Mouse (Mus musculus): Measurements from ENCODE around the gene Snapc3.

Gene Snapc3

DNA sequence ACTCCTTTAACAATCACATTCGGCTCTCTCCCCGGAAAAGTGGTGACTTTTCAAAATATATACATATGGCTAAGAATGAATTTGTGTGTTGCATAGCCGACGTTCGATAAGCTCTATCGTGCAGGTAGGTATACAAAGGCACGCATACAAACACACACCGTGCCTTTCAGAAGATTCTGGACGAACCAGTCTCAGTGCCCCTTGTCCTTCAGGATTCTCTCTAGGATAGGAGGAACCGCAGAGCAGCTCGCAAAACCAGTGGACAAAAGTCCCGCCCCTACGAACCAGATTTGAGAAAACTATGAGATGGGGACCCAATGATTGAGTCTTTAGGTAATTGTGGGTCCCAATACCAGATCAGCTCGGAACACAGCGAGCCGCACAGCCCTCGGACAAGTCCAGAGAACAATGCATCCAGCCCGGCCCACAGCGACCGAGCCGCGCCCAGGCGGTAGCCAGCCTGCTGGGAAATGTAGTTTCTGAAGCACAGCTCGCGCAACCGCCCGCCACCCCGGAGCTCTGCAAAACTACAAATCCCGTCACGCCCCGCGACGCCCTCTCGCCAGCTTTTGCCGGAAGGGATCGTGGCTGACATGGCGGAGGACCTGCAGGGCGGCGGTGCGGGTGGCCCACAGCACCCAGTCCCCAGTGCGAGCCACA lies at the start of gene Snapc3:
Gene Snapc3, plus strand, starts transcription at position 565 of the 660 bp plus-strand sequence.
- peak; percentile 94 for DNase-seq (ENCODE audit: extremely low spot score, low spot score)

DNA sequence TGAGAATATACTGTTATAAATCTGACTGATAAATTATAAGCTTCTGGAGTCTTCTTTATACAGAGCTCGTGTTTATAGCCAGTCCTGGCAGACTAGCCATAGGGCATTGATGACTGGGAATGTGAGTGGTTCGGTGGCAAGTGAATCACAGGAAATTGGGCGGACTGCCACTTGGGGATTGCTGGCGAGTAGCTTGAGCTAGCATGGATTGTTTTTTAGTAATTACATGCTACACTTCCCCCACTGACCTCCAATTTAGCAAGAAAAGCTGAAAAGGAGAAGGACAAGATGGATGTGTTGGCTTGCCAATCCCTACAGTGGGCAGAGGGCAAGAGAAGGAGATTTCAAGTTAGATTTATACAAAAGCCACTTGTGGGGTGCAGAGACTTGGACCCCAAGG lies 44.1 kb upstream of the Snapc3 start:
- DNase-seq (ENCODE audit: extremely low spot score, low spot score) = no peak

DNA sequence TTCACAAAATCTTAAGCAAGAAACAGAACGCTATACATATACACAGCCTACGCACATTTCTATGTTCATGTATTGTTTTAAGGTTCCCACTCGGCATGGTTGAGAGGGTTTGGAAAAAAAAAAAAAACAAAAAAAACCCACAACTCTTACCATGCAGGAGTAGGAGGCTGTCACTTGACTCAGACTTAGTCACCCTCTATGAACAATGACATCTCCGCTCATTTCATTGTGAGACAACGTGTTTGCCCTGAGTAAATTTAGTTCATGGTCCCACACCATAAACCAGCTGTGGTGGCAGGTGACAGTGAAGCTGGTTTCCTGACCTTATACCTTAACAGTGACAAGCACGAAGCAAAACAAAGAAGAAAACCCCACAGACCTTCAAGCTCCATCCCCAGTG lies 41.9 kb upstream of the Snapc3 start:
- no peak for DNase-seq (ENCODE audit: extremely low spot score, low spot score)

DNA sequence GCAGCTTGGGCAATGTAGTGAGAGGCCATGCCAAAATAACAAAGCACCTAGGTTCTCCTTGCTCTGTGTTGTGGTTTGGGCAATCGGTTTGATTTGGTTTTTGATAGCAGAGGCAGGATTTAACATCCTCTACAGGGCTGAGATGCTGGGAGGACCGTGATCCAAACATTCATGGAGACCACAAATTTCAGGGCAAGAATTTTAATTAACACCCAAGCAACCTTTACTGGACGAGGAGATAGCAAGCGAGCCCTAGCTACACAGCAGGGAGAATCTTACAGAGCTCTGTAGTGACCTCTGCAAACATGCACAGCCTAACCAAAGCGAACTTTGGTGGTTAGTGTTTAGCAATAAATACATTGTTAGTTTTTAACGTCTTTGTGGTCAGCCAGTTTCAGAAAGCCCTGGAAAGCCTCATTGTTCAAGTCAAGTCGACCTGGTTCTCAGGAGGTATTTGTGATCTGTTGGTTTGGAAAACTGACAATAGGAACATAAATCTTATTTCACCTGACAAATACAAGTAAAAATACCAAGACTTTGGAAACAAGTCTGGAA lies 41.0 kb upstream of the Snapc3 start:
- no peak for DNase-seq (ENCODE audit: extremely low spot score, low spot score)

DNA sequence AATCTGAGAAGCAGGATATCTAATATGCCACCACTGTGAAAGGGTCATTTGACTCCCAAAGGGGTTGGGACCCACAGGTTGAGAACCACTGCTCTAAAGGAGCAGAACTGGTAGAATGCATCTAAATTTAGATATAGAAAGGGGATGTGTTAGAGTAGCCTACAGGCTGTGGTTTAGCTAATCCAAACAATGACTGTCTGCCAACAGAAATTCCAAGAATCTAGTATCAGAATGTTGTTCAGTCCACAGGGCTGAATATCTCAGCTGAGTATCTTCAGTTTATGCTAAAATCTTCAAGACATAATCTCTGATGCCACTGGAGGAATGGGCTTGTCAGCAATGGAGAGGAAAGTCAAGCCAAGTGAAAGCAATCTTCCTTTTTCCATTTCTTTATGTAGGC lies 38.5 kb upstream of the Snapc3 start:
- DNase-seq (ENCODE audit: extremely low spot score, low spot score) = no peak

DNA sequence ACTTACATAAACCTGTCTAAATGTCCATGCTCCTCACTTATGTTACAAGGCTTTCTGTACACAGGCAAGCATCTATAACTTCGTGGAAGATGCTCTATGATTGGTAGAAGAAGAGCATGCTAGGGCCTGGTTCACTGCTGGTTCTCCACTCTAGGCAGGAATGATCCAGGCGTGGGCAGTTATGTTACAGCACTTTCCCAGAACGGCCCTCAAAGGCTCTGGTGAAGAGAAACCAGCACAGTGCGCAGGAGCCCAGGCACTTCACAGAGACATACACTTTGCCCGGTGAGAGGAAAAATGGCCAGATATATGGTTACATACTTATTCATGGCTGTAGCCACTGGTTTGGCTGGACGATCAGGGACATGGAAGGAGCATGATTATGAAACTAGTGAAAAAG lies 37.8 kb upstream of the Snapc3 start:
- DNase-seq (ENCODE audit: extremely low spot score, low spot score) = no peak

DNA sequence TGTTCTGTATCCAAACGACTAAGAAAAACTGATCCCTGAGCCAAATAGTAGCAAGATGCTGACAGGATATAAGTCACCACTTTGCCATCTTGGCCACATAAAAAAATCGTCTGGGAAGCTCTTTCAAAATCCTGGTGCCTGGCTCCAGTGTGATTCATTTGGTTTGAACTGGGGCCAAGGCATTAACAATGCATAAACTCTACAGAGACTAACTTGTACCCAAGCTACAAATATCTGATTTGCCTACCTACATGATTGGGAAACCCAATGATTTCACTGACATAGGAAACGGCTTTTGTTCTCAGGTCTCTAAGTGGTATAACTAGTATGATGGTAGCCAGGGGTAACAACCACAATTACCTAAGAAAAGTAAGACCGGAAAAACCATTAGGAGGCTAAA lies 37.3 kb upstream of the Snapc3 start:
- no peak for DNase-seq (ENCODE audit: extremely low spot score, low spot score)

DNA sequence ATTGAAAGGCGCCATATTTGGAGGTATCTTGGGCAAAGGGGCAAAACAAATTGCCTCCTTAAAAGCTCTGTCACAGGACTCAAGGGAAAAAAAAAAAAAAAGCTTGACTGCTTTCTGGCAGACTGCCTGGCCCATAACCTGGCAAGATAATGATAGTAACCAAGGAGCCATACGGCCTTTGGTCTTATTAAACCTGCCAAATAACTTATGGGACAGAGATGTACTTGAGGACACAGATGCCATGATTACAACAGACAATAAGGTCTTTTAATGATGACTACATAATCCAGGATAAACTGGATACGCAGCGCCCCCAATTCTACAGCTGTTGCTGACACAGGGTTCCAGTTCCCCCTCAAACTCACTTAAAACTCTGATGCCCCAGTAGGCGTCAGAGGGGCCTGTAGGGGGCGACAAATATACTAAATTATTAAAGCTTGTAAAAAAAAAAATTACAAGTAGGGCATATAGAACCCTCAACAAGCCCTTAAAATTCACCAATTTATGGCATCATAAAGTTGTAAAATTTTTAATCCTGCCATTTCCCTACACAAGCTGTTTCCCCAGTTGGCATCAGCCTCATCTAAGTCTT lies 33.5 kb upstream of the Snapc3 start:
- no peak for DNase-seq (ENCODE audit: extremely low spot score, low spot score)

DNA sequence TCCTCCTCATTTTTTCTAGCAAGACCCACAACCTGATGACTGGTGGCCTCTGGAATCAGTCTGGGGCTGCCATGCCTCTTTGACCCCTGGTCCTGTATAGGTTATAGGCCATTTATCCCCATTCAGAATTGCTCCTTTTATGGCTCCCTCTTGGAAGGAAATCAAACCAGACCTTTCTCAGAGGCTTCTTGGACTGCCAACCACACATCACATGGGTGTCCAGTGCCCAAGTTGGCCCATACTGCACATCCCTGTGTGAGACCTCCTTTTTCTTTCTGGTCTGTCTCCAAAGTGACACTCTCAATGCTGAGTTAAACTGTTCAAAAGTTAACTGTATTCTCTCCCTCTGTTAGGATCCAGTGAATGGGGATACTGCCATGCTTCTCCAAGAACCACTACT lies 32.4 kb upstream of the Snapc3 start:
- DNase-seq (ENCODE audit: extremely low spot score, low spot score) = no peak

DNA sequence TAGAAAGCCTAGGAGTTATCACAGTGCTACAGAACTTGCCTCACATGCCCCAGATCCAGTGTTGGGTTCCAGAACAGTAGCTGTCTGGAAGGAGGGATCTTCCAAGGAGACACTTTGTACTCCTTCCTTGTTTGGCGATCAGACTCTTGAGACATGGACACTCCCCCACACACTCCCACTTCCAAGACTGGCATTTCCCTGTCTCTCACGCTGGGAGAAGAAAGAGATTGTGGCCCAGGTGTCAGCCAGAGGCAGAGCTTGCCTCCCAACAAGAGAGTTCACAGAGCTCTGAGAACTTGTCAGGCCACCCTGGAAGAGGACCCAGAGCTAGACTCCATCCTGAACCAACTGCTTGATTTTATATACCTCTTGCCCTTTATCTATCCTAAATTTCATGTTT lies 27.0 kb upstream of the Snapc3 start:
- no peak for DNase-seq (ENCODE audit: extremely low spot score, low spot score)

DNA sequence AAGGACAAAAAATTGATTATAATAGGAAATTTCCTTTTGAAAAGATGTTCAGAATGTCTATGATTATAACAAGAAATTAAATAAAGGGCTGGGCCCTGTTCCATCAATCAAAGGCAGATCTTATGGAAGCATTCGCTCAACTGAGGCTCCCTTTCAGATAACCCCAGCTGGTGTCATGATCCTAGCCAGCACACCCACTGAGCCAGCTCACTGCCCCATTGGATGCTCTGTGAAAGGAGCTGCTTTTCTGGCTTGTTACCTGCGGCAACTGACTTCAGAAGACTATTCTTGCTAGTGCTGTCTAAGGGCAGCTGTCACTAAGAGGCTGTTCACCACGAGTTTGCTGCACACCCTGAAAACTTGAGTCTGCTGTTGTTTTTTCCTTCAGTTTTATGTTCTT lies 25.6 kb upstream of the Snapc3 start:
- DNase-seq (ENCODE audit: extremely low spot score, low spot score) = no peak

DNA sequence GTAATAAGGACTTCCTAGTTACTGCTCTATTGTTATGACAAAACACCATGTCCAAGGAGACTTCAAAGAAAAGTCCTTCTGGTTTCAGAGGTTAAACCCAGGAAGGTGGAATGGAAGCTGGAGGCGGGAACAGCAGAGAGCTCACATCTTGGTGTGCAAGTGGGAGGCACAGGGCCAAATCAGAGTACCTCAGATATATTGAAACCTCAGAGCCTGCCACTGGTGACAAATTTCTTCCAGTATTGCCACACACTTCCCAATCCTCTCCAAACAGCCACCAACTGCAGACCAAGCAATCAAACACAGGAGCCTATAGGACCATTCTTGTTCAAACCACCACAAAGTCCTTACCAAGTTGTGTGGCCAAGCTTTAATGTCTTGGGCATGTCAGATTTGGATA lies 23.8 kb upstream of the Snapc3 start:
- no peak for DNase-seq (ENCODE audit: extremely low spot score, low spot score)

DNA sequence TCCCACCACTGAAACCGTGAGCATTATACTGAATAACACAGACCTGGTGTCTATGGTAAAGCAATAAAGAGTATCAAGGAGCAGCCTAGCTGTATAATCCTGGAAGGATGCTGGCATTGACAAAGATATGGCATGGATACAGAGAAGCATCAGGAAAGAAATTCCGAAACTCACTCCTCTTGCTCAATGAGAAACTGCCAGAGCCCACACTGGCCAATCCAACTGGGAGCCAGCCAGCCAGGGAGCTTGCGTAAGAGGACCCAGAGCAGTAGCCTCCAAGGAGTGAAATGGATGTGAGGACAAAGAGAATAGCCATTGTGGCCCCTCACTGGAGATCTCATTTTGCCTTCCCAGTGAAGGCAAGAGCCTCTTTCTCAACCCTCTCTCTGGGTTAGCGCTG lies 21.2 kb upstream of the Snapc3 start:
- DNase-seq (ENCODE audit: extremely low spot score, low spot score) = no peak

DNA sequence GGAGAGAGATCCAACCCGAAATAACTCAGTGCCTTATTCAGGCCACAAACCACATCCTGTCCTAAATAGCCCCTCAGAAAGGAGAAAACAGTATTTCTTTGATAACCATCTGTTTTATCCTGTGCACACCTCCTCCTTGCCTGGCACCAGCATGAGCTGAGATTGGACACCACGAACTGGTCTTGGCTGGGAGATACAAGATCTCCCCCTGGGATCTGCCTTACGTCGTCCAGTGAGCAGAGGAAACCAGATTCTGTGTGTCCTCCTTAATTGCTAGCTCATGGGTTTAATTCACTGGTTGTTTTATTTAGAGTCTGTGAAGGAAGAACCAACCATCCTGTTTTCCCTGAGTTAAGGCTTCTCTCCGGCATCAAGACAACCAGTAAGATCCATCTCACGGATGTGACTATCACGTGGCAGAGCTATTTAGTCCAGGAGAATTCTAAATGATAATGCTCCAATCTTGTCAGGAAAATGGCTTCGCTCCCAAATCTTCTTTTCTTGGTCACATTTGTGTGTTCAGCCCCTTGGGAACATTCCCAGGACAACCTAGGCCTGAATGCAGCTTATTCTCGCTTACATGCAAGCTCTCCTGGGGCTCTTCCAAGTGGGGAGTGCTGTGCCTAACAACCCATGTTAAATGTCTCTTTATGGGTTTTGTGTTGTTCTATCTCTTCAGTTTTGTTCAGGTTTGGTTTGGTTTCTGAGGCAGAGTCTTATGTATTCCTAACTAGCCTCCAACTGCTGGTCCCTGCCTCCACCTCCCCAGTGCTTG lies 20.3 kb upstream of the Snapc3 start:
- no peak for DNase-seq (ENCODE audit: extremely low spot score, low spot score)

DNA sequence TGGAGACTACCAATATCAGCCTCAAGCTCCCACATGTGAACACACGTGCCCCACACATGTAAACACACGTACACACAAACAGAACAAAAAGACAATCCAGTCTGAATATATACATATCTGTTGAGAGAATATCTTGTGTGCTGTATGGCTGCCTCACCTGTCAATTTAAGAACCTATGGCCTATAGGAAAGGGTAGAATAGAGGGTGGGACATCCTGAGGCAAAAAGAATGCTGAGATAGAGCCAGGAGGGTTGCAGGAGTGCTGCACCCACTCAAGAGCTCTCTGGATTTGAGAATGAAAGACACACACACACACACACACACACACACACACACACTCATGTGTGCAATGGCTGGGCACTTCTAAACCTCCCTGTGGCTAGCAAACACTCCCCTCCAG lies 19.0 kb upstream of the Snapc3 start:
- DNase-seq (ENCODE audit: extremely low spot score, low spot score) = no peak

DNA sequence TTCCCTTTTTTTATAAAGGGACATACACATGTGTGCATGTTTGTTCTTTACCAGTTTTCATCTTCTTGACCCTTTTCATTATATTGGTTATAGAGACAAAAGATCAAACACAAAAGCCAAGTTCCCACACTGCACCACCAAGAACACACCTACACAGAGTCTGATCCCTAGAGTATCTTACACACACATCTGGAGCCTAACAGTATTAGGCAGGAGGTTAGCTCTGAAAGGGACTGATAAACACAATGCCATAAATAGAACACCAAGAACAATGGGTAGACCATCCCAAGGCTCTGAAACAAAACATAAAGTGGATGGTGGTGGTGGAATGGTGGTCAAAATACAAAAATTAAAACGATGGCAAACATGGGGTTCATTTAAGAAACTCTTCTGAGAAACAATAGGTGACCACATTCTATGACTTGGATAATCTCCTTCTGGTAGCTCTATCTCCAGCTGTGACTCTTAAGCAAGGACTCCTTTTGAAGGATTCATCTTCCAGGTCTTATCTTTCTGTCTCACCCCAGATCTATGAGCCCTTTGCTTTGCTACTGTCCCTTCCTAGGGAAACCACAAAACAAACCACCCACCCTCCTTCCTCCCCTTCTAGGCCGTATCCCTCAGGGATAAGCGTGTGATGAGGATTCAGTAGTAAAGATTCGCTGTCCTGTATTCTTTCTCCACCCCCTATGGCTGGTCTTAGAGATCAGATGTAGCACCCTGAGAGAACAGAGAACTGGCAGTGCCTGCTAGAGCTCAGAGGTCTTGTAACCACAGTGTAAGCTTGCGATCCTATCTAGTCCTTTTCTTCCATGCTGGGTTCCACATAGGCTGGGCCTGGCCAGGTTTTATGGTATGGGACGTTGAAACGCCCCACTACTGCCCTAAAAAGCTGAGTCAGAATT lies 16.6 kb upstream of the Snapc3 start:
- no peak for DNase-seq (ENCODE audit: extremely low spot score, low spot score)

DNA sequence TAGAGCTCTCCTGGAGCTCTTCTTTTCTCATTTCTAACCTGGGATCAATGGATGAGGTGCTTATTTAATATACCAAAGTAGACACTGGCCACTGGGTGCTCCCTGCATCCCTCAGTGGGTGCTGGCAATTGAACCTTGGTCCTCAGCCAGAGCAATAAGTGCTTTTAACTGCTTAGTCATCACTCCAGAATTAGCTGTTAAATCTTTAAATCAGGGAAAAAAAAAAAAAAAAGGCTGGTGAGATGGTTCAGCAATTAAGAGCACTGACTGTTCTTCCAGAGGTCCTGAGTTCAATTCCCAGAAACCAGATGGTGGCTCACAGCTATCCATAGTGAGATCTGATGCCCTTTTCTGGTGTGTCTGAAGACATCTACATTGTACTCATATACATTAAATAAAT lies 15.8 kb upstream of the Snapc3 start:
- no peak for DNase-seq (ENCODE audit: extremely low spot score, low spot score)

DNA sequence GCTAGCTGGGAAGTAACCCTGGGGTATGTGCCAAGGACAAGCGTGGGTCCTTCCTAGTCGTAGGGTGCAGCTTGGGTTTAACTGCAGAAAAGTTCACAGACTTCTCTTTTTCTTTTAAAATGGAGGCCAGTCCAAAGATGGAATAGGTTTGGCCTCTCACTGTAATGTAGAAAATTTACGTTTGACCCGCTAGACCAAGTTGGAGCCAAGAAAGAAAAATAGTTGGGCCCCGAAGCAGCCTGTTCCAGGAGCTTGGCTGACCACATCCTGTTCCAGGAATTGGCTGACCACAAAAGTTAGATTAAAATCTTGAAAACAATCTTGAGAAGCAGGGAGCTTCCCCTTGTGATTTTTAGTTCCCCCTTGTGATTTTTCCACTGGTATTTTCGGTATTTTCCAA lies 9.8 kb upstream of the Snapc3 start:
- no peak for DNase-seq (ENCODE audit: extremely low spot score, low spot score)

DNA sequence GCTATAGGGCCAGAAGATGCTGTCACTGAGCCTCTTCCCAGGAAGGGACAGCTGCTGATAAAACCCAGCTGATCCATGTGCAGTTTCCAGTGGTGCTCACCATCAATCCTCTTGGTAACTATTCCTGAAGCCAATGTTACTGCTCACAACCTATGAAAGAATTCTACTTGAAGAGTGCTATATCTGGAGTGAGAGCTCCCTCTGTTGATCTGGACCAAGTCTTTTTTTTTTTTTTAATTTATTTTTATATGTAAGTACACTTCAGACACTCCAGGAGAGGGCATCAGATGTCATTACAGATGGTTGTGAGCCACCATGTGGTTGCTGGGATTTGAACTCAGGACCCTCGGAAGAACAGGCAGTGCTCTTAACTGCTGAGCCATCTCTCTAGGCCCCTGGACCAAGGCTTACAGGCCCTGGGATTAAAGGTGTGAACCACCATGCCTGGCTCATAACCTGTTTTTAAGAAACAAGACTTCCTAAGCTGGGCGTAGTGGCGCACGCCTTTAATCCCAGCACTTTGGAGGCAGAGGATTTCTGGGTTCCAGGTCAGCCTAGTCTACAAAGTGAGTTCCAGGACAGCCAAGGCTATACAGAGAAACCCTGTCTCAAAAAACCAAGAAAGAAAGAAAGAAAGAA lies 7.5 kb upstream of the Snapc3 start:
- DNase-seq (ENCODE audit: extremely low spot score, low spot score) = no peak

DNA sequence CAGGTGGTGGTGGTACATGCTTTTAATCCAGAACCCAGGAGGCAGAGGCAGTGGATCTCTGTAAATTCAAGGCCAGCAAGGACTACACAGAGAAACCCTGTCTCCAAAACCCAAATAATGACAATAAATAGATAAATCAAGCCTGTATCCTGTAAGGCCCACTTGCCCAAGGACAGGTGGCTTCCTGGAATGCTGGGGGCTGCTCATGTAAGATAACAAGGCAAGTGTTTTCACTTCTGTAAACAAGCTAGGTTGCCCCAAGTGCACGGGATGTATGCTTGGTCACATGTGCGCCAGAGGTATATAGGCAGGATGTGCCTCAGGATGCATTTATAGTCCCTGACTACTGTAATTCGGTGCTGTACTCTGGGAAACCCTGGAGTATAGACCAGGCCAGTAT lies 5.5 kb upstream of the Snapc3 start:
- no peak for DNase-seq (ENCODE audit: extremely low spot score, low spot score)

DNA sequence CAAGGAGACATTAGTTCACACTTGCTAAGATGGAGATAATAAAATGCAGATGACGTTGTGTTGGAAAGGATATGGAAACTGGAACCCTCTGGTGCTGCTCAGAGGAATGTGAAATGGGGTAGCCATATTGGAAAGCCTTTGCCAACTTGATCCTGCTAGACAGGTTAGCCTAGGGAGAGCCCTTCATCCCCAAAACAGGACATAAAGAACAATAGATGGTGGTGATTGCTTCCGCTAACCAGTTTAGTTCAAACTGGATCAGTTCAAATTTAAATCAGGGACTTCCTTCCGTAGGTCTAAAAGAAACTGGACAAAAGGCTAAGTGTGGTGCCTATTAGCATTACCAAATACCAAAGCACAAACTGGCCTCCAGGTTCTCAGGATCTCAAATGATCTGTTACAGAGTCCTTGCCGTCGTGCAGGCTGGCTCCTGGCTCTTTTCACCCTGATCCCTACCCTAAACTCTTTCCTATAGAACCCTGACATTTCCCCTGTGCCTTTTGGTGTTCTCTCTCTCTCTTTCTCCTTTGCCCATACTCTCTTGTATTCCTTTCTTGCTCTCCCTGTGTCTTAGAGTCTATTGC lies 3.2 kb upstream of the Snapc3 start:
- DNase-seq (ENCODE audit: extremely low spot score, low spot score) = no peak
